Mouse (Mus musculus): Measurements from ENCODE around the gene Amz2. TPM values are rescaled to one million over a fixed set of nuclear protein-coding genes. Genes with fewer than 3 reads are reported as not detected.

Gene Amz2
- total and polyA plus RNA-seq, 2 experiments = 10.8 to 13.3 TPM

- 38% methylated on average over 15 of the region's 15 CpGs for WGBS
- Histone ChIP-seq H3K9ac (ENCODE audit: low read depth, low read length) (peak overlapping the region; percentile 46; the same call in 1 of the 2 replicates), H3K36me3 (ENCODE audit: control insufficient read depth, insufficient read depth, low read length) (no peaks in the 10 kb centered on the region), H3K79me2 (ENCODE audit: control insufficient read depth, insufficient read depth, low read length) (peaks cover 8% of the 10 kb centered on the region; the same call in 1 of the 2 replicates), H3K27me3 (ENCODE audit: control insufficient read depth, insufficient read depth, low read length) (no peaks in the 10 kb centered on the region), H3K27ac (replicated peaks; ENCODE audit: insufficient read depth, low read depth, low read length) (no peak overlapping the region), H3K4me3 (ENCODE audit: insufficient read depth, low read depth, low read length) (no peak overlapping the region), H3K4me1 (ENCODE audit: control insufficient read depth, insufficient read depth, low read length) (peaks cover 4% of the 10 kb centered on the region; the same call in 1 of the 2 replicates)
- TF ChIP-seq CTCF (IDR thresholded peaks at IDR 0.05; ENCODE audit: low read depth, low read length) (no peak), POLR2A (IDR thresholded peaks at IDR 0.05; ENCODE audit: extremely low read depth, insufficient read depth, low read length) (no peak)
- DNase-seq (ENCODE audit: extremely low read depth, low read depth, low spot score) = no peak
Observed at GRCm38 (mm10) chr11:109470921-109471861, 45.4 kb downstream of the Amz2 start.

- H3K4me3 ChIP-seq (ENCODE audit: insufficient read depth, low read depth, low read length) = peak overlapping the region; percentile 60
- no peak overlapping the region; the same call in 1 of the 2 replicates for H3K27ac ChIP-seq (replicated peaks; ENCODE audit: insufficient read depth, low read depth, low read length)
- H3K9ac ChIP-seq (ENCODE audit: low read depth, low read length) = peak overlapping the region; percentile 68
- no peak for DNase-seq (ENCODE audit: extremely low read depth, low read depth, low spot score)
- H3K36me3 ChIP-seq (ENCODE audit: control insufficient read depth, insufficient read depth, low read length) = no peaks in the 10 kb centered on the region
- WGBS = under 1% methylated on average over 33 of the region's 33 CpGs
- H3K27me3 ChIP-seq (ENCODE audit: control insufficient read depth, insufficient read depth, low read length) = no peaks in the 10 kb centered on the region
- peaks cover 6% of the 10 kb centered on the region; the same call in 1 of the 2 replicates for H3K4me1 ChIP-seq (ENCODE audit: control insufficient read depth, insufficient read depth, low read length)
- H3K79me2 ChIP-seq (ENCODE audit: control insufficient read depth, insufficient read depth, low read length) = peaks cover 8% of the 10 kb centered on the region; the same call in 1 of the 2 replicates
- TF ChIP-seq POLR2A (IDR thresholded peaks at IDR 0.05; ENCODE audit: extremely low read depth, insufficient read depth, low read length) = no peak
- no peak for TF ChIP-seq CTCF (IDR thresholded peaks at IDR 0.05; ENCODE audit: low read depth, low read length)
Observed at GRCm38 (mm10) chr11:109472171-109472691, 46.5 kb downstream of the Amz2 start.

- Histone ChIP-seq H3K27ac (replicated peaks; ENCODE audit: insufficient read depth, low read depth, low read length) (no peak overlapping the region; the same call in 1 of the 2 replicates), H3K36me3 (ENCODE audit: control insufficient read depth, insufficient read depth, low read length) (no peaks in the 10 kb centered on the region), H3K27me3 (ENCODE audit: control insufficient read depth, insufficient read depth, low read length) (no peaks in the 10 kb centered on the region), H3K4me1 (ENCODE audit: control insufficient read depth, insufficient read depth, low read length) (peaks cover 10% of the 10 kb centered on the region; the same call in 1 of the 2 replicates), H3K79me2 (ENCODE audit: control insufficient read depth, insufficient read depth, low read length) (peaks cover 8% of the 10 kb centered on the region; the same call in 1 of the 2 replicates), H3K4me3 (ENCODE audit: insufficient read depth, low read depth, low read length) (peak overlapping the region; percentile 96), H3K9ac (ENCODE audit: low read depth, low read length) (peak overlapping the region; percentile 96)
- TF ChIP-seq POLR2A (IDR thresholded peaks at IDR 0.05; ENCODE audit: extremely low read depth, insufficient read depth, low read length) (no peak), CTCF (IDR thresholded peaks at IDR 0.05; ENCODE audit: low read depth, low read length) (no peak)
- DNase-seq (ENCODE audit: extremely low read depth, low read depth, low spot score) = no peak
- WGBS = under 1% methylated on average over 13 of the region's 13 CpGs
Observed at GRCm38 (mm10) chr11:109472821-109473170, 47.0 kb downstream of the Amz2 start.

- WGBS = under 1% methylated on average over 106 of the region's 111 CpGs
- Histone ChIP-seq H3K9ac (ENCODE audit: low read depth, low read length) (peak within 1 kb of the TSS; percentile 96), H3K27ac (replicated peaks; ENCODE audit: insufficient read depth, low read depth, low read length) (peak within 1 kb of the TSS; percentile 77), H3K79me2 (ENCODE audit: control insufficient read depth, insufficient read depth, low read length) (peaks cover 8% of the 10 kb centered on the region; the same call in 1 of the 2 replicates), H3K4me3 (ENCODE audit: insufficient read depth, low read depth, low read length) (peak within 1 kb of the TSS; percentile 96), H3K36me3 (ENCODE audit: control insufficient read depth, insufficient read depth, low read length) (no peaks in the 10 kb centered on the region), H3K4me1 (ENCODE audit: control insufficient read depth, insufficient read depth, low read length) (peaks cover 10% of the 10 kb centered on the region; the same call in 1 of the 2 replicates), H3K27me3 (ENCODE audit: control insufficient read depth, insufficient read depth, low read length) (no peaks in the 10 kb centered on the region)
- TF ChIP-seq POLR2A (IDR thresholded peaks at IDR 0.05; ENCODE audit: extremely low read depth, insufficient read depth, low read length) (no peak), CTCF (IDR thresholded peaks at IDR 0.05; ENCODE audit: low read depth, low read length) (no peak)
- DNase-seq (ENCODE audit: extremely low read depth, low read depth, low spot score) = no peak
Observed at GRCm38 (mm10) chr11:109473171-109474085, 47.7 kb downstream of the Amz2 start, which contains the start of the genes Arsg and Slc16a6. Gene Arsg, plus strand, starts transcription at chr11:109473374. Gene Slc16a6, minus strand, starts transcription at chr11:109473598.

GRCm38 (mm10) chr11:109474086-109474742 is 48.5 kb downstream of the Amz2 start:
- Histone ChIP-seq H3K79me2 (ENCODE audit: control insufficient read depth, insufficient read depth, low read length) (peaks cover 12% of the 10 kb centered on the region), H3K4me3 (ENCODE audit: insufficient read depth, low read depth, low read length) (peak overlapping the region; percentile 96; the same call in 1 of the 2 replicates), H3K9ac (ENCODE audit: low read depth, low read length) (no peak overlapping the region), H3K27me3 (ENCODE audit: control insufficient read depth, insufficient read depth, low read length) (no peaks in the 10 kb centered on the region), H3K27ac (replicated peaks; ENCODE audit: insufficient read depth, low read depth, low read length) (no peak overlapping the region), H3K36me3 (ENCODE audit: control insufficient read depth, insufficient read depth, low read length) (no peaks in the 10 kb centered on the region), H3K4me1 (ENCODE audit: control insufficient read depth, insufficient read depth, low read length) (peaks cover 12% of the 10 kb centered on the region)
- TF ChIP-seq CTCF (IDR thresholded peaks at IDR 0.05; ENCODE audit: low read depth, low read length) = no peak
- TF ChIP-seq POLR2A (IDR thresholded peaks at IDR 0.05; ENCODE audit: extremely low read depth, insufficient read depth, low read length) = no peak
- DNase-seq (ENCODE audit: extremely low read depth, low read depth, low spot score) = no peak
- WGBS = 20% methylated on average over 14 of the region's 14 CpGs
